Comparison of ENCODE assay signal across 23 mouse cellular contexts in the genomic region with DNA sequence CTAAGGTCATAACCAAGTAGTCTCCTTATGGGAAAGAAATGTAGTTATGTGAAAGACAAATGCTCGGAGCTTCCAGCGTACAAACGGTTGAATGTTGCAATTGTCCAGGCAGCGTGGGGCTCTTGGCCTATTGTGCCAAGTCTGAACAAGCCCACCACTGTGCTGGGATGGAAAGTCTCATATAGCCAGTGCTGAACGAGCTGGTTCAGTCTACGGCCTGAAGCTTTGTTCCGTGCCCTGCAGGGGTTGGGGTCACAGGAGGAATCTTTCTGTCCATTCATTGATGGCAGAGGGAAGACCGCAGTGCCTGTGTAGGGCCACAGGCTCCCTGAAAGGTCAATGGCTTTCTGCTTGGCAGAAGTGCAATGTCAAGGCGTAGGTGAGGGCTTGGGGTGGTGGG. TPM values are rescaled to one million over a fixed set of nuclear protein-coding genes. Genes with fewer than 3 reads are reported as not detected.
A peak's percentile ranks its signal among the peaks of the same experiment; 100 is the strongest.
DNase-seq lines count a peak whose midpoint lies in the region; ATAC-seq and TF ChIP-seq lines count a peak whose summit lies in the region.
"Had no signal": no experiment of that assay in that cellular context is flagged by ENCODE, and none has a peak within 500 bp of the region (broad histone marks: within the 10 kb centered on the region; RNA-seq: fewer than 3 reads in every experiment).

No protein-coding gene starts in this region.

- no peak for TF ChIP-seq CTCF in brain, embryonic 14.5 days (IDR thresholded peaks at IDR 0.05; ENCODE audit: borderline replicate concordance, extremely low read depth, insufficient read depth, insufficient read length)

- no peak overlapping the region for H3K27ac ChIP-seq in hindbrain, embryonic 14.5 days
- H3K27ac ChIP-seq in hindbrain, embryonic 13.5 days: no peak overlapping the region
- H3K27ac ChIP-seq in intestine, embryonic 16.5 days (ENCODE audit: low read length): no peak overlapping the region
- H3K27ac ChIP-seq: kidney, embryonic 15.5 days; left cerebral cortex, adult 2 months; limb, embryonic 12.5 days; liver, embryonic 13.5 days; midbrain, embryonic 10.5 days had no signal

- no peak for DNase-seq in hindbrain, embryonic 14.5 days (ENCODE audit: low spot score)
- DNase-seq in brain, embryonic 14.5 days (ENCODE audit: low read depth): peak; percentile 20
- DNase-seq in embryo, embryonic 10.5 days (ENCODE audit: low spot score): peak; percentile 53
- no peak for DNase-seq in thymus, postnatal 0 days (ENCODE audit: low spot score)
- DNase-seq in spleen, postnatal 10 days (ENCODE audit: low spot score in 2 of 2): no peak
- DNase-seq: cerebellum, adult 8-10 months; gastrocnemius, postnatal 10 days; heart, postnatal 10 days; kidney, postnatal 4 days; layer of hippocampus, adult 9-11 months; liver, embryonic 13.5 days; lung, embryonic 14.5 days; lung, postnatal 36 days; right cerebral cortex, postnatal 4 days; thymus, postnatal 4 days had no signal

- no peak overlapping the region for H3K9ac ChIP-seq in hindbrain, embryonic 14.5 days
- no peak overlapping the region for H3K9ac ChIP-seq in hindbrain, embryonic 13.5 days
- no peak overlapping the region for H3K9ac ChIP-seq in intestine, embryonic 16.5 days (ENCODE audit: low read depth, low read length)
- H3K9ac ChIP-seq: kidney, embryonic 15.5 days; limb, embryonic 12.5 days; liver, embryonic 13.5 days; lung, embryonic 14.5 days had no signal

- H3K4me2 ChIP-seq in hindbrain, embryonic 14.5 days (replicated peaks): no peak overlapping the region
- H3K4me2 ChIP-seq in hindbrain, embryonic 13.5 days: no peak overlapping the region
- H3K4me2 ChIP-seq in intestine, embryonic 16.5 days (ENCODE audit: low read depth, low read length): no peak overlapping the region
- H3K4me2 ChIP-seq: heart, embryonic 11.5 days; kidney, embryonic 15.5 days; limb, embryonic 12.5 days; liver, embryonic 13.5 days; lung, embryonic 14.5 days had no signal

- ATAC-seq in hindbrain, embryonic 14.5 days (ENCODE audit: low FRiP score): peak; percentile 31; the same call in 1 of the 2 replicates
- no peak for ATAC-seq in hindbrain, embryonic 13.5 days (ENCODE audit: low FRiP score)
- 0 out of 2 replicates have a peak, but pooled peaks have one; percentile 31 for ATAC-seq in intestine, embryonic 16.5 days
- ATAC-seq: forebrain, embryonic 14.5 days had no signal

- TF ChIP-seq POLR2A in brain, embryonic 14.5 days (IDR thresholded peaks at IDR 0.05; ENCODE audit: borderline replicate concordance, extremely low read depth, insufficient read depth, insufficient read length, poor library complexity, severe bottlenecking): no peak

- peaks cover 6% of the 10 kb centered on the region; the same call in 1 of the 2 replicates for H3K9me3 ChIP-seq in hindbrain, embryonic 14.5 days (ENCODE audit: control insufficient read depth, low read length)
- H3K9me3 ChIP-seq in hindbrain, embryonic 13.5 days: no peaks in the 10 kb centered on the region
- no peaks in the 10 kb centered on the region for H3K9me3 ChIP-seq in intestine, embryonic 16.5 days (ENCODE audit: control insufficient read depth, low read length)
- H3K9me3 ChIP-seq: kidney, embryonic 15.5 days; liver, embryonic 13.5 days; midbrain, embryonic 10.5 days had no signal

- WGBS in hindbrain, embryonic 14.5 days: 29% methylated on average over 9 of the region's 9 CpGs
- WGBS in hindbrain, embryonic 13.5 days: 23% methylated on average over 9 of the region's 9 CpGs
- WGBS in intestine, embryonic 16.5 days: 80% methylated on average over 9 of the region's 9 CpGs

- no peak overlapping the region for H3K4me3 ChIP-seq in hindbrain, embryonic 14.5 days (replicated peaks; ENCODE audit: low read length)
- no peak overlapping the region for H3K4me3 ChIP-seq in hindbrain, embryonic 13.5 days
- H3K4me3 ChIP-seq in intestine, embryonic 16.5 days (ENCODE audit: low read length): no peak overlapping the region
- H3K4me3 ChIP-seq: kidney, embryonic 15.5 days; left cerebral cortex, adult 2 months; limb, embryonic 12.5 days; liver, embryonic 13.5 days; midbrain, embryonic 10.5 days had no signal

- H3K27me3 ChIP-seq in hindbrain, embryonic 14.5 days (ENCODE audit: control insufficient read depth, insufficient read depth, low read length): no peaks in the 10 kb centered on the region
- H3K27me3 ChIP-seq in hindbrain, embryonic 13.5 days: no peaks in the 10 kb centered on the region
- no peaks in the 10 kb centered on the region for H3K27me3 ChIP-seq in intestine, embryonic 16.5 days (replicated peaks; ENCODE audit: control insufficient read depth, insufficient read depth, low read length)
- H3K27me3 ChIP-seq: kidney, embryonic 15.5 days; limb, embryonic 12.5 days; liver, embryonic 13.5 days had no signal

- no peaks in the 10 kb centered on the region for H3K36me3 ChIP-seq in hindbrain, embryonic 14.5 days (replicated peaks; ENCODE audit: control insufficient read depth, insufficient read depth)
- H3K36me3 ChIP-seq in hindbrain, embryonic 13.5 days: no peaks in the 10 kb centered on the region
- peaks cover 19% of the 10 kb centered on the region for H3K36me3 ChIP-seq in intestine, embryonic 16.5 days (ENCODE audit: control insufficient read depth, insufficient read depth, low read length)
- H3K36me3 ChIP-seq: liver, embryonic 13.5 days had no signal

- no peaks in the 10 kb centered on the region for H3K4me1 ChIP-seq in hindbrain, embryonic 14.5 days (replicated peaks; ENCODE audit: control insufficient read depth, insufficient read depth, low read length)
- peaks cover 3% of the 10 kb centered on the region; the same call in 1 of the 2 replicates for H3K4me1 ChIP-seq in hindbrain, embryonic 13.5 days (replicated peaks)
- H3K4me1 ChIP-seq in intestine, embryonic 16.5 days (ENCODE audit: control insufficient read depth, insufficient read depth, low read length): no peaks in the 10 kb centered on the region
- H3K4me1 ChIP-seq: kidney, embryonic 15.5 days; limb, embryonic 12.5 days; liver, embryonic 13.5 days had no signal

RNA-seq across cellular contexts. Expression of a gene that starts 40.6 kb away (rescaled TPM):
- polyA plus RNA-seq in hindbrain, embryonic 14.5 days (2014; fragmentation: Nextera tagmentation; extraction: Ambion mirVana): 125 and 138 TPM in 2 replicates
- polyA plus RNA-seq in hindbrain, embryonic 13.5 days (2015; fragmentation: Nextera tagmentation; extraction: Ambion mirVana): 128 and 130 TPM in 2 replicates
- polyA plus RNA-seq in brain, embryonic 14.5 days (2012; rRNA removed): 58.1 and 62.7 TPM in 2 replicates
- polyA plus RNA-seq in intestine, embryonic 16.5 days (2015; fragmentation: Nextera tagmentation; extraction: Ambion mirVana): 156 and 164 TPM in 2 replicates
- 115 and 117 TPM in 2 replicates for polyA plus RNA-seq in thymus, postnatal 0 days (2015; fragmentation: Nextera tagmentation; extraction: Ambion mirVana)

RNA-seq across cellular contexts. Expression of a gene that starts 45.7 kb away (rescaled TPM):
- 20.9 and 22.0 TPM in 2 replicates for polyA plus RNA-seq in hindbrain, embryonic 14.5 days (2014; fragmentation: Nextera tagmentation; extraction: Ambion mirVana)
- 20.7 and 22.9 TPM in 2 replicates for polyA plus RNA-seq in hindbrain, embryonic 13.5 days (2015; fragmentation: Nextera tagmentation; extraction: Ambion mirVana)
- 12.3 and 25.7 TPM in 2 replicates for polyA plus RNA-seq in brain, embryonic 14.5 days (2012; rRNA removed)
- polyA plus RNA-seq in intestine, embryonic 16.5 days (2015; fragmentation: Nextera tagmentation; extraction: Ambion mirVana): 60.4 and 65.1 TPM in 2 replicates
- polyA plus RNA-seq in thymus, postnatal 0 days (2015; fragmentation: Nextera tagmentation; extraction: Ambion mirVana): 13.6 and 14.0 TPM in 2 replicates

Comparison
In these comparisons a context has a peak if more than half of its experiments do, and no peak if none do; other contexts are left out.
1. DNase-seq: peak in brain, embryonic 14.5 days (single experiment) and embryo, embryonic 10.5 days (single experiment); none in hindbrain, embryonic 14.5 days (single experiment), thymus, postnatal 0 days (single experiment) and spleen, postnatal 10 days (0 of 2).